Mouse (Mus musculus): ENCODE measurements around the gene Sphk1. TPM values are rescaled to one million over a fixed set of nuclear protein-coding genes. Genes with fewer than 3 reads are reported as not detected.
A peak's percentile ranks its signal among the peaks of the same experiment; 100 is the strongest.

The Sphk1 gene
- total and polyA plus RNA-seq, 2 experiments, result 0.21 to 0.55 TPM

DNA sequence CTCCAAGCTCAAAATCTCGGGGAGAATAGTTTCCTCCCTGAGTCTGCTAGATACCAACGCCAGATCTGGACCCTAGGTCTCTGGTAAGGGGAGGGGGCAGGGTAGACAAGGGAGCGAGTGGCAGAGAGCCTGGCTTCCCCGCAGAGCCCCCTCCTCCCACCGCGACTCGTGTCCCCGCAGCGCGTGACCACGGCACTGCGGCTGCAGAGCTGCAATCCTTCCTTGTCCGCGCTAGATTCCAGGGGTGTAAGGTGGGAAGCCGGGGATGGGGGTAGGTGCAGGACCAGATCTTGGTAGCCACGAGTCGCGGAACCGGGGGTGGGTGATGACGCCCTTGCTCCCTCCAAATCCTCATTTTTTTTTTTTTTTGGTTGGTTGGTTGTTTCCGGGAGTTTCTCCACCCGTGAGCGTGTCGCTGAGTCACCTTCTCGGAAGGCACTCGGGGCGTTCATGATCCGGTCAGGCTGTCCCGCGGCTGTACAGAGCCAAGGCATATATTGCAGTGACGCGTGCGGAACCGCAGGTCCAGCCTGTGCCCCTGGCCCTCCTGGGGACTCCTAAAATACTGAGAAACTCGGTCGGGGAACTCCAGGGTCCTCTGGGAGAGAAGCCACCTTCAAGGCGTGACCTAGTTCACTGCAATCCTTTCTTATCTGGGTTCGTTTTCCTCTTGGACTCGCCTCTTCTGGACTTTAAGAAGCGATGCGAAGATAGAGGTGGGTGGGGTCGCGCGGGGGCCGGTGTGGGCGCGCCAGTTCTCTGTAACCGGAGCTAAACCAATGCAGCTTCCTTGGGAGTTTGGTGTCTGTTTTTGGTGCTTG lies 856 bp downstream of the Sphk1 start:
- H3K9ac ChIP-seq (ENCODE audit: low read depth, low read length), result peak overlapping the region; percentile 29
- H3K4me1 ChIP-seq (ENCODE audit: control insufficient read depth, insufficient read depth, low read length), result no peaks in the 10 kb centered on the region
- peak overlapping the region; percentile 38; the same call in 1 of the 2 replicates for H3K4me3 ChIP-seq (ENCODE audit: insufficient read depth, low read depth, low read length)
- 9% methylated on average over 48 of the region's 48 CpGs for WGBS
- no peak for TF ChIP-seq CTCF (IDR thresholded peaks at IDR 0.05; ENCODE audit: low read depth, low read length)
- no peak for TF ChIP-seq POLR2A (IDR thresholded peaks at IDR 0.05; ENCODE audit: extremely low read depth, insufficient read depth, low read length)
- peaks cover 18% of the 10 kb centered on the region for H3K27me3 ChIP-seq (ENCODE audit: control insufficient read depth, insufficient read depth, low read length)
- no peak for DNase-seq (ENCODE audit: extremely low read depth, low read depth, low spot score)
- no peak overlapping the region for H3K27ac ChIP-seq (replicated peaks; ENCODE audit: insufficient read depth, low read depth, low read length)
- no peaks in the 10 kb centered on the region for H3K36me3 ChIP-seq (ENCODE audit: control insufficient read depth, insufficient read depth, low read length)
- H3K79me2 ChIP-seq (ENCODE audit: control insufficient read depth, insufficient read depth, low read length), result no peaks in the 10 kb centered on the region

DNA sequence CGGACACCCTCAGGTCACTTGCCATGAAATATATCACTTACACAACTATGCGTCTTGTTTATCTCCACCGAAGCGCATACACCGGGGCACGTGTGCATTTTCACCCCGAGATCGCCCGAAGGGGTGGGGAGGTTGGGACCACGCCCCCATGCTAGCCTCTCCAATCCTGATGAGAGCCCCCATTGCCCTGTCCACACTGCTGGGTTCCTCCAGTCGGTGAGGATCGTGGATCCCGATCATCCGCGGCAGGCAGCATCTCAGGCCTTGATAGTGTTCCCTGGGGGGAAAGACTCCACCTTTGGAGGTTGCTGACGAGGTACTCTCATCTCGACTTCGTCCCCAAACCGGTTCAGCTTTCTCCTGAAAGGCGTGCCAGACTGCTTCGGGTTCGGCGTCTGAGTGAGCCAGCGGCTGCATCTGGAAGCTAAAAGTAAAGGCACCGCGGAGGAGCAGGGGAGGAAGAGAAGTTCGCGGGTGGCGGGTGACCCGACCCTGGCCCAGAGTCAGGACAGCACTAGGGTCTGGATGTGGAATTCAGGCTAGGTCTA lies 1.6 kb downstream of the Sphk1 start:
- Histone ChIP-seq H3K79me2 (ENCODE audit: control insufficient read depth, insufficient read depth, low read length) (no peaks in the 10 kb centered on the region), H3K4me1 (ENCODE audit: control insufficient read depth, insufficient read depth, low read length) (no peaks in the 10 kb centered on the region), H3K9ac (ENCODE audit: low read depth, low read length) (peak overlapping the region; percentile 44; the same call in 1 of the 2 replicates), H3K27ac (replicated peaks; ENCODE audit: insufficient read depth, low read depth, low read length) (no peak overlapping the region), H3K4me3 (ENCODE audit: insufficient read depth, low read depth, low read length) (peak overlapping the region; percentile 36; the same call in 1 of the 2 replicates), H3K27me3 (ENCODE audit: control insufficient read depth, insufficient read depth, low read length) (peaks cover 18% of the 10 kb centered on the region), H3K36me3 (ENCODE audit: control insufficient read depth, insufficient read depth, low read length) (no peaks in the 10 kb centered on the region)
- TF ChIP-seq POLR2A (IDR thresholded peaks at IDR 0.05; ENCODE audit: extremely low read depth, insufficient read depth, low read length) (no peak), CTCF (IDR thresholded peaks at IDR 0.05; ENCODE audit: low read depth, low read length) (no peak)
- 2% methylated on average over 30 of the region's 30 CpGs for WGBS
- DNase-seq (ENCODE audit: extremely low read depth, low read depth, low spot score), result no peak

DNA sequence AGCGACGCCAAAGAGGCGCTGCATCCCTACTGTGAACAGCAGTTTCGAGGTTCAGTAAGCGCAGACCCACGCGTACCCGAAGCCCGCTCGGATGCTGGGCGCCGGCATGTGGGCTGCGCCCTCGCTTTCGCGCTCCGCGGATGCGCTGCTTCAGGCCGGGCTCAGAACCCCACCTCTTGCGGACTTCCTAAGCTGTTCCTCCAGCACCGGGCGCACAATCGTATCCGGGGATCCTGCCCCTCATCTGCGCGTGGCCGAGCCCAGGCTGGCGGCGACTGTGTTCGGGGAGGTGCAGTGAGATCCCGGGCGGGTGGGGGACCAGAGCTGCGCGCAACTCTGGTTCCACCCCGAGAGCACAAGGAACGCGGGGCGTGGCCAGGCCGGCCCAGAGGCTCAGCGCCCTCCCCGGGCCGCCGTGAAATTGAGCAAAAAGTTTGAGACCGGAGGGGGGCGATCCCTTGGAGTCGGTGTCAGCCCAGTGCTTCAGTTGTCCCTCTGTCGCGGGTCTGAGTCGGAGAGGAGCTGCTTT lies 2.1 kb downstream of the Sphk1 start:
- Histone ChIP-seq H3K36me3 (ENCODE audit: control insufficient read depth, insufficient read depth, low read length) (no peaks in the 10 kb centered on the region), H3K79me2 (ENCODE audit: control insufficient read depth, insufficient read depth, low read length) (no peaks in the 10 kb centered on the region), H3K27me3 (ENCODE audit: control insufficient read depth, insufficient read depth, low read length) (peaks cover 18% of the 10 kb centered on the region), H3K27ac (replicated peaks; ENCODE audit: insufficient read depth, low read depth, low read length) (no peak overlapping the region), H3K9ac (ENCODE audit: low read depth, low read length) (peak overlapping the region; percentile 44), H3K4me3 (ENCODE audit: insufficient read depth, low read depth, low read length) (peak overlapping the region; percentile 36), H3K4me1 (ENCODE audit: control insufficient read depth, insufficient read depth, low read length) (no peaks in the 10 kb centered on the region)
- 2% methylated on average over 50 of the region's 50 CpGs for WGBS
- DNase-seq (ENCODE audit: extremely low read depth, low read depth, low spot score), result no peak
- no peak for TF ChIP-seq POLR2A (IDR thresholded peaks at IDR 0.05; ENCODE audit: extremely low read depth, insufficient read depth, low read length)
- no peak for TF ChIP-seq CTCF (IDR thresholded peaks at IDR 0.05; ENCODE audit: low read depth, low read length)

DNA sequence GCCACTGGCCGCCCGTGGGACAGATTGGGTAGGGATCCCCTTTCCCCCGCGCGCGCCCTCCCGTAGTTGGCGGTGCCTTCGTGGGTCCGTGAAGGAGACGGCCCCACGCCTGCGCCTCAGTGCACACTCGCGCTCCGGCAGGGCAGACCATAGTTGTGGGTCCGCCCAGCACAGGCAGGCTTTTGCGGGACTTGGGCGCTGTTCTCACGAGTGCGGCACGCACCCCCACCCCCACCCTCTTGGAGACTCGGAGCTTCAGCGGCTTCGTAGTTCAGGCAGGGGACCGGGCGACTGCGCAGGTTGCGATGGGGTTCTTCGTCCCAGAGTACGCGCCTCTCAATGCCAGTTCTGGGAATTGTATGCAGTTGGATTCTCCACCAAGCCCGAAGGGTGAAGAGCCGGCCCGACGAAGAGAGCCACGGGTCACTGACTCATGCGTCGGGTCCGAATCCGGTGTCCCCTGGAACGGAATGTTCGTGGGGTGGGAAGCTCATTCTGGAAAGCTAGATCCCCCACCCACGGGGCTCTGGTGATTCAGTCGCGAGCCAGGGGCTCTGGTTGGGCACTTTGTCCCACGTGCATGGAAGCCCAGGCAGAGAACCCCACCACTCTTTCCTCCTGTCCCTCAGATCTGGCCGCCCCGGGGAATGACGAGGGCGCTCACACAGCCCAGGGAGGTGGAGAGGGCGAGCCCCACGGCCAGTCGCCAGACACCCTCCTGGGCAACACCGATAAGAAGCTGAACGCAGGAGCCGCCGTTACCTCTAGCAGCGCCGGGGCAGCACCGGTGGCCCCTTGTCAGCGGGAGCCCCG lies 2.8 kb downstream of the Sphk1 start:
- H3K79me2 ChIP-seq (ENCODE audit: control insufficient read depth, insufficient read depth, low read length), result no peaks in the 10 kb centered on the region
- DNase-seq (ENCODE audit: extremely low read depth, low read depth, low spot score), result no peak
- peaks cover 18% of the 10 kb centered on the region for H3K27me3 ChIP-seq (ENCODE audit: control insufficient read depth, insufficient read depth, low read length)
- 2% methylated on average over 63 of the region's 63 CpGs for WGBS
- H3K4me1 ChIP-seq (ENCODE audit: control insufficient read depth, insufficient read depth, low read length), result no peaks in the 10 kb centered on the region
- peak overlapping the region; percentile 36; the same call in 1 of the 2 replicates for H3K9ac ChIP-seq (ENCODE audit: low read depth, low read length)
- no peak overlapping the region for H3K27ac ChIP-seq (replicated peaks; ENCODE audit: insufficient read depth, low read depth, low read length)
- no peak for TF ChIP-seq POLR2A (IDR thresholded peaks at IDR 0.05; ENCODE audit: extremely low read depth, insufficient read depth, low read length)
- TF ChIP-seq CTCF (IDR thresholded peaks at IDR 0.05; ENCODE audit: low read depth, low read length), result no peak
- peak overlapping the region; percentile 36 for H3K4me3 ChIP-seq (ENCODE audit: insufficient read depth, low read depth, low read length)
- H3K36me3 ChIP-seq (ENCODE audit: control insufficient read depth, insufficient read depth, low read length), result no peaks in the 10 kb centered on the region

DNA sequence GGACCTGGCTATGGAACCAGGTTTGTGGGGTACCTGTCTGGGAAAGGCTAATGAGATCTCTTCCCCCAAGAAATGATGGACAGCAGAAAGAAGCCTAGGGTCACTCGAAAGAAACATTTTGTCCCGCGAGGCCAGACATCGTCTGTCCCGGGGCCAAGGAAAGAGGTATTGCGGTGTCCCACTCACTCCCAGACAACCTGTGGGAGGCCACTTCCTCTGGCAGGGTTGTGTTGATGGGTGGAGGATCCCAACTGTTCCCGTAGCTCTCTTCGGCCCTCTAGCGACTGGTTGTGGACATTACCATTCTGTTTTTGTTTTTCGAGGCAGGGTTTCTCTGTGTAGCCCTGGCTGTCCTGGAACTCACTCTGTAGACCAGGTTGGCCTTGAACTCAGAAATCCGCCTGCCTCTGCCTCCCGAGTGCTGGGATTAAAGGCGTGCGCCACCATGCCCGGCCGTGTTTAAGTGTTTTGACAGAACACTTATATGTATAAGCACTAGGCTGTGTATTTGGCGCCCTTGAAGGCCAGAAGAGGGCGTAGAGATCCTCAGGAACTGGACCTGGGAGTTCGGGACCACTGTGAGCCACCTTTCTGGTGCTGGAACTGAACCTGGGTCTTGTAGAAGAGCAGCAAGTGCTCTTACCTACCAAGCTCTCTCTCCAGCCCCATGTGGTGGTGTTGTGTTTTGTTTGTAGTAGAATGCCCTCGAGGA lies 3.6 kb downstream of the Sphk1 start:
- no peaks in the 10 kb centered on the region for H3K79me2 ChIP-seq (ENCODE audit: control insufficient read depth, insufficient read depth, low read length)
- H3K36me3 ChIP-seq (ENCODE audit: control insufficient read depth, insufficient read depth, low read length), result no peaks in the 10 kb centered on the region
- 0 out of 2 replicates have a peak overlapping the region, but pooled peaks have one; percentile 36 for H3K4me3 ChIP-seq (ENCODE audit: insufficient read depth, low read depth, low read length)
- peaks cover 18% of the 10 kb centered on the region for H3K27me3 ChIP-seq (ENCODE audit: control insufficient read depth, insufficient read depth, low read length)
- H3K27ac ChIP-seq (replicated peaks; ENCODE audit: insufficient read depth, low read depth, low read length), result no peak overlapping the region
- DNase-seq (ENCODE audit: extremely low read depth, low read depth, low spot score), result peak; percentile 46
- TF ChIP-seq POLR2A (IDR thresholded peaks at IDR 0.05; ENCODE audit: extremely low read depth, insufficient read depth, low read length) (no peak), CTCF (IDR thresholded peaks at IDR 0.05; ENCODE audit: low read depth, low read length) (peak; percentile 79)
- no peaks in the 10 kb centered on the region for H3K4me1 ChIP-seq (ENCODE audit: control insufficient read depth, insufficient read depth, low read length)
- WGBS, result 16% methylated on average over 20 of the region's 20 CpGs
- H3K9ac ChIP-seq (ENCODE audit: low read depth, low read length), result no peak overlapping the region
